Mouse (Mus musculus): ENCODE data around the gene Adipor2.

The Adipor2 gene

GRCm38 (mm10) chr6:119419412-119419811 lies 1.9 kb upstream of the Adipor2 start:
- DNase-seq = no peak

GRCm38 (mm10) chr6:119418392-119419251 lies 1.1 kb upstream of the Adipor2 start:
- DNase-seq = no peak

- DNase-seq = no peak
Measured at GRCm38 (mm10) chr6:119417821-119418220, 317 bp upstream of the Adipor2 start.

- DNase-seq = no peak
Measured at GRCm38 (mm10) chr6:119416643-119417042, 861 bp downstream of the Adipor2 start.

GRCm38 (mm10) chr6:119414262-119415043 lies 3.1 kb downstream of the Adipor2 start:
- no peak for DNase-seq

- no peak for DNase-seq
Measured at GRCm38 (mm10) chr6:119412588-119412987, 4.9 kb downstream of the Adipor2 start.

- no peak for DNase-seq
Measured at GRCm38 (mm10) chr6:119411511-119411910, 6.0 kb downstream of the Adipor2 start.

GRCm38 (mm10) chr6:119409766-119410165 lies 7.7 kb downstream of the Adipor2 start:
- DNase-seq = no peak

- DNase-seq = peak; percentile 19 to 24
Measured at GRCm38 (mm10) chr6:119408582-119408981, 8.9 kb downstream of the Adipor2 start.

- no peak for DNase-seq
Measured at GRCm38 (mm10) chr6:119407818-119408217, 9.7 kb downstream of the Adipor2 start.

GRCm38 (mm10) chr6:119406528-119406927 lies 11.0 kb downstream of the Adipor2 start:
- no peak for DNase-seq

- no peak for DNase-seq
Measured at GRCm38 (mm10) chr6:119405310-119405709, 12.2 kb downstream of the Adipor2 start.

GRCm38 (mm10) chr6:119404854-119405253 lies 12.7 kb downstream of the Adipor2 start:
- no peak for DNase-seq

- DNase-seq = no peak
Measured at GRCm38 (mm10) chr6:119402976-119403375, 14.5 kb downstream of the Adipor2 start.

- no peak for DNase-seq
Measured at GRCm38 (mm10) chr6:119401545-119402304, 15.8 kb downstream of the Adipor2 start.

GRCm38 (mm10) chr6:119400649-119401048 lies 16.9 kb downstream of the Adipor2 start:
- no peak for DNase-seq

GRCm38 (mm10) chr6:119399371-119399770 lies 18.1 kb downstream of the Adipor2 start:
- DNase-seq = no peak

- DNase-seq = peak; percentile 56 to 72
Measured at GRCm38 (mm10) chr6:119396309-119396634, 21.2 kb downstream of the Adipor2 start.

GRCm38 (mm10) chr6:119395421-119396308 lies 21.8 kb downstream of the Adipor2 start:
- DNase-seq = peak in 1 of 2 experiments; percentile 12

- no peak for DNase-seq
Measured at GRCm38 (mm10) chr6:119392836-119393235, 24.7 kb downstream of the Adipor2 start.

- no peak for DNase-seq
Measured at GRCm38 (mm10) chr6:119390728-119391127, 26.8 kb downstream of the Adipor2 start.

GRCm38 (mm10) chr6:119389089-119389488 lies 28.4 kb downstream of the Adipor2 start:
- DNase-seq = no peak

Measured in thymus, postnatal 36 days (tissue).